Comparison of ENCODE assay signal across 8 mouse cellular contexts in the genomic region with DNA sequence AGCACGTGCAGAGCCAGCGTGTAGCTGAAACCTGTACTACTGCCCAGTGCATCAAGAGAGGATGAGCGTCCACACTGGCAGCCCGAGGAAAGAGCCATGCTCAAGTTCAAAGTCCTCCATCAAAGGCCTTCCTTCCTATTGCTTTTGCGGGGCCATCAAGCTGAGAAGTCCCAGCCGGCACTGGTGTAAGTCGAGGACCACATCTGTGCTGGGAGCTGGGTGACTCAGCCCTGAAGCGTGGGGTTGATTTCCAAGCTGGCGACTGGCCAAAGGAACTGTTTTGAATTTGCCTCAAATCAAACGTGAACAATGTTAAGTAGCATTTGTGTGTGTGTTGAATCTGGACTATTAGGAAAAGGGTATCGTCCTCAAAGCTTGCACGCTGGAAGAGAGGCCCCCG. TPM values are rescaled to one million over a fixed set of nuclear protein-coding genes. Genes with fewer than 3 reads are reported as not detected.
A peak's percentile ranks its signal among the peaks of the same experiment; 100 is the strongest.
DNase-seq lines count a peak whose midpoint lies in the region; ATAC-seq lines count a peak whose summit lies in the region.

No protein-coding gene starts in this region.

- intact Hi-C loops in heart, postnatal 14 days (cut with DNase I) = no loop called here
- intact Hi-C loops in left cerebral cortex, postnatal 14 days (cut with DNase I) = no loop called here

- H3K36me3 ChIP-seq in embryonic facial prominence, embryonic 14.5 days (ENCODE audit: control insufficient read depth, insufficient read depth, low read length) = no peaks in the 10 kb centered on the region

- ATAC-seq in embryonic facial prominence, embryonic 14.5 days (ENCODE audit: low read depth) = peak; percentile 82
- no peak for ATAC-seq in activated CD4-positive, CD25-positive, alpha-beta regulatory T cell, adult 4 months

- peaks cover 54% of the 10 kb centered on the region for H3K4me1 ChIP-seq in embryonic facial prominence, embryonic 14.5 days (ENCODE audit: control insufficient read depth, insufficient read depth, low read length)

- H3K9ac ChIP-seq in embryonic facial prominence, embryonic 14.5 days (ENCODE audit: low read depth, low read length) = no peak overlapping the region

- H3K27ac ChIP-seq in embryonic facial prominence, embryonic 14.5 days (replicated peaks; ENCODE audit: low read depth, low read length) = peak overlapping the region; percentile 19; the same call in 1 of the 2 replicates

- no peak overlapping the region for H3K4me3 ChIP-seq in embryonic facial prominence, embryonic 14.5 days (ENCODE audit: low read depth, low read length)

- no peaks in the 10 kb centered on the region for H3K27me3 ChIP-seq in embryonic facial prominence, embryonic 14.5 days (replicated peaks; ENCODE audit: control insufficient read depth, insufficient read depth, low read length)

- DNase-seq in layer of hippocampus, adult 11-12 months (ENCODE audit: low spot score) = peak; percentile 57
- no peak for DNase-seq in layer of hippocampus, adult 9-10 months (ENCODE audit: low spot score)
- peak; percentile 94 for DNase-seq in embryonic facial prominence, embryonic 14.5 days (ENCODE audit: low spot score)
- peak; percentile 77 to 81 for DNase-seq in heart, postnatal 14 days
- DNase-seq in left cerebral cortex, postnatal 14 days (ENCODE audit: low spot score in 2 of 2) = peak; percentile 31 to 74
- DNase-seq in right cerebral cortex, postnatal 10 days (ENCODE audit: low spot score in 2 of 2) = peak; percentile 68 to 77
- no peak for DNase-seq in thymus, postnatal 10 days (ENCODE audit: low spot score in 2 of 2)

- 16% methylated on average over 13 of the region's 13 CpGs for WGBS in embryonic facial prominence, embryonic 14.5 days

- no peaks in the 10 kb centered on the region for H3K9me3 ChIP-seq in embryonic facial prominence, embryonic 14.5 days (ENCODE audit: control insufficient read depth, low read length)

- H3K4me2 ChIP-seq in embryonic facial prominence, embryonic 14.5 days (ENCODE audit: low read depth, low read length) = peak overlapping the region; percentile 25

RNA-seq across cellular contexts. Expression of gene Nfatc2, which starts 57.4 kb away (rescaled TPM):
- polyA plus RNA-seq in embryonic facial prominence, embryonic 14.5 days (2014; fragmentation: Nextera tagmentation; extraction: Ambion mirVana) = 5.7 and 5.8 TPM in 2 replicates
- total RNA-seq in heart, postnatal 14 days (2021) = 10 to 100 TPM; 15.9 to 17.8 TPM
- total RNA-seq in left cerebral cortex, postnatal 14 days (2021) = 10 to 100 TPM; 11.8 to 15.0 TPM
- polyA plus RNA-seq in activated CD4-positive, CD25-positive, alpha-beta regulatory T cell, adult 4 months (2017; shearing (Covaris generic)) = 10 to 100 TPM; 22.1 to 22.9 TPM

Comparison
In these comparisons a context has a peak if more than half of its experiments do, and no peak if none do; other contexts are left out.
1. DNase-seq: peak in layer of hippocampus, adult 11-12 months (single experiment), embryonic facial prominence, embryonic 14.5 days (single experiment), heart, postnatal 14 days (2 of 2), left cerebral cortex, postnatal 14 days (2 of 2) and right cerebral cortex, postnatal 10 days (2 of 2); none in layer of hippocampus, adult 9-10 months (single experiment) and thymus, postnatal 10 days (0 of 2).